Mouse (Mus musculus): ENCODE data around the gene 1700020D05Rik.

GRCm38 (mm10) chr19:5496052-5496370 lies 7.6 kb downstream of the 1700020D05Rik start:
- TF ChIP-seq CTCF (IDR thresholded peaks at IDR 0.05; ENCODE audit: control insufficient read depth, insufficient read depth, insufficient read length) (no peak), MYOG (IDR thresholded peaks at IDR 0.05; ENCODE audit: control insufficient read depth, extremely low read depth, insufficient read length) (no peak)
